Mouse (Mus musculus) hindbrain, embryonic 14.5 days (tissue): ENCODE results near the gene Cacna1a. TPM values are rescaled to one million over a fixed set of nuclear protein-coding genes. Genes with fewer than 3 reads are reported as not detected.

ENCODE experiments used
- ATAC-seq: fragments of 200-750 bp; cut with Nextera tagmentation; 2 replicates; pipeline ENCODE4 v1.8.0; 2017; ENCODE audit warnings: moderate number of reproducible peaks, mild to moderate bottlenecking, moderate TSS enrichment, moderate library complexity; ENCODE audit not compliant: low FRiP score
- DNase-seq: peaks from one replicate; pipeline ENCODE4 v3.0.0-alpha.2; 2015; ENCODE audit warnings: low spot score
- H3K27ac ChIP-seq: fragments of 300-500 bp; sonication (generic); 2 replicates; pipeline ENCODE4 v1.5.1; 2014; ENCODE audit warnings: mild to moderate bottlenecking, moderate library complexity
- H3K27me3 ChIP-seq: fragments of 300-500 bp; sonication (generic); 2 replicates; pipeline ENCODE4 v1.6.1; 2014; ENCODE audit warnings: mild to moderate bottlenecking, low read length, mixed read lengths; ENCODE audit not compliant: control insufficient read depth, insufficient read depth
- H3K36me3 ChIP-seq: fragments of 300-500 bp; sonication (generic); replicated peaks from 2 replicates; pipeline ENCODE4 v1.6.1; 2014; ENCODE audit not compliant: control insufficient read depth, insufficient read depth
- H3K4me1 ChIP-seq: fragments of 300-500 bp; sonication (generic); replicated peaks from 2 replicates; pipeline ENCODE4 v1.6.1; 2014; ENCODE audit warnings: antibody characterized with exemption, low read length, mixed read lengths; ENCODE audit not compliant: control insufficient read depth, insufficient read depth
- H3K4me2 ChIP-seq: fragments of 300-500 bp; sonication (generic); replicated peaks from 2 replicates; pipeline ENCODE4 v1.6.1; 2014; ENCODE audit warnings: mild to moderate bottlenecking, moderate library complexity
- H3K4me3 ChIP-seq: fragments of 300-500 bp; sonication (generic); replicated peaks from 2 replicates; pipeline ENCODE4 v1.5.1; 2014; ENCODE audit warnings: mild to moderate bottlenecking, low read length
- H3K9ac ChIP-seq: fragments of 300-500 bp; sonication (generic); 2 replicates; pipeline ENCODE4 v1.6.1; 2014
- H3K9me3 ChIP-seq: fragments of 300-500 bp; sonication (generic); 2 replicates; pipeline ENCODE4 v1.6.1; 2016; ENCODE audit warnings: low read length; ENCODE audit not compliant: control insufficient read depth
- WGBS: fragments of 180-500 bp; shearing (Covaris S2); extraction: QIAGEN DNeasy Blood & Tissue Kit; methylation state at CpG from one replicate; pipeline ENCODE4 v1.1.7; 2014; 5-methylcytosine and 5-hydroxymethylcytosine counted together
- polyA plus RNA-seq: library from polyadenylated mRNA; unstranded; fragments of >200 nt; fragmentation: Nextera tagmentation; extraction: Ambion mirVana; gene quantifications from 2 replicates; pipeline ENCODE4 v1.2.1, GENCODE M21; 2014

The Cacna1a gene
- polyA plus RNA-seq, 1 experiment from 2014 or later: 18.5 TPM

GRCm38 (mm10) chr8:84424426-84424825, 36.2 kb downstream of the Cacna1a start:
- DNase-seq (no peak), ATAC-seq (no peak)
- no peak overlapping the region for H3K4me2 ChIP-seq
- no peak overlapping the region for H3K9ac ChIP-seq
- no peaks in the 10 kb centered on the region for H3K9me3 ChIP-seq
- no peaks in the 10 kb centered on the region for H3K4me1 ChIP-seq
- 88% methylated on average over 3 of the region's 3 CpGs for WGBS
- no peak overlapping the region for H3K27ac ChIP-seq
- H3K27me3 ChIP-seq: no peaks in the 10 kb centered on the region
- H3K36me3 ChIP-seq: peaks cover 28% of the 10 kb centered on the region
- H3K4me3 ChIP-seq: no peak overlapping the region

- ATAC-seq: no peak
- 72% methylated on average over 7 of the region's 7 CpGs for WGBS
- Histone ChIP-seq H3K27ac (no peak overlapping the region), H3K9ac (no peak overlapping the region), H3K4me1 (no peaks in the 10 kb centered on the region), H3K36me3 (peaks cover 18% of the 10 kb centered on the region), H3K27me3 (no peaks in the 10 kb centered on the region), H3K4me2 (no peak overlapping the region), H3K9me3 (no peaks in the 10 kb centered on the region), H3K4me3 (no peak overlapping the region)
- DNase-seq: no peak
Measured at GRCm38 (mm10) chr8:84426087-84426486, 37.8 kb downstream of the Cacna1a start.

GRCm38 (mm10) chr8:84426582-84426981, 38.3 kb downstream of the Cacna1a start:
- 93% methylated on average over 8 of the region's 8 CpGs for WGBS
- Histone ChIP-seq H3K4me1 (no peaks in the 10 kb centered on the region), H3K36me3 (peaks cover 18% of the 10 kb centered on the region), H3K27me3 (no peaks in the 10 kb centered on the region), H3K9me3 (no peaks in the 10 kb centered on the region), H3K4me2 (no peak overlapping the region), H3K27ac (no peak overlapping the region), H3K4me3 (no peak overlapping the region), H3K9ac (no peak overlapping the region)
- ATAC-seq (no peak), DNase-seq (no peak)

- ATAC-seq: no peak
- no peak overlapping the region for H3K4me3 ChIP-seq
- 85% methylated on average over 5 of the region's 5 CpGs for WGBS
- H3K4me1 ChIP-seq: no peaks in the 10 kb centered on the region
- H3K4me2 ChIP-seq: no peak overlapping the region
- H3K27ac ChIP-seq: no peak overlapping the region
- H3K9me3 ChIP-seq: no peaks in the 10 kb centered on the region
- no peak overlapping the region for H3K9ac ChIP-seq
- H3K27me3 ChIP-seq: no peaks in the 10 kb centered on the region
- DNase-seq: no peak
- H3K36me3 ChIP-seq: peaks cover 18% of the 10 kb centered on the region
Measured at GRCm38 (mm10) chr8:84428034-84428433, 39.8 kb downstream of the Cacna1a start.

- ATAC-seq (no peak), DNase-seq (no peak)
- no peaks in the 10 kb centered on the region for H3K9me3 ChIP-seq
- no peak overlapping the region for H3K27ac ChIP-seq
- H3K9ac ChIP-seq: no peak overlapping the region
- 24% methylated on average over 4 of the region's 4 CpGs for WGBS
- no peaks in the 10 kb centered on the region for H3K4me1 ChIP-seq
- no peaks in the 10 kb centered on the region for H3K27me3 ChIP-seq
- H3K4me2 ChIP-seq: no peak overlapping the region
- H3K4me3 ChIP-seq: no peak overlapping the region
- H3K36me3 ChIP-seq: peaks cover 18% of the 10 kb centered on the region
Measured at GRCm38 (mm10) chr8:84429014-84429413, 40.8 kb downstream of the Cacna1a start.

- no peak for DNase-seq
Measured at GRCm38 (mm10) chr8:84429492-84429891, 41.3 kb downstream of the Cacna1a start.

GRCm38 (mm10) chr8:84435370-84435769, 47.1 kb downstream of the Cacna1a start:
- Histone ChIP-seq H3K27me3 (no peaks in the 10 kb centered on the region), H3K4me3 (no peak overlapping the region), H3K9me3 (no peaks in the 10 kb centered on the region), H3K27ac (no peak overlapping the region), H3K9ac (no peak overlapping the region), H3K36me3 (0 out of 2 replicates have a peak, but pooled peaks cover 4% of the 10 kb centered on the region), H3K4me1 (no peaks in the 10 kb centered on the region), H3K4me2 (no peak overlapping the region)
- 57% methylated on average over 10 of the region's 10 CpGs for WGBS
- DNase-seq (no peak), ATAC-seq (no peak)

More at GRCm38 (mm10) chr8:84429492-84429891, 41.3 kb downstream of the Cacna1a start:
- 38% methylated on average over 5 of the region's 5 CpGs for WGBS
- peaks cover 18% of the 10 kb centered on the region for H3K36me3 ChIP-seq
- no peaks in the 10 kb centered on the region for H3K27me3 ChIP-seq
- H3K4me1 ChIP-seq: no peaks in the 10 kb centered on the region
- no peak overlapping the region for H3K4me3 ChIP-seq
- H3K9me3 ChIP-seq: no peaks in the 10 kb centered on the region
- H3K9ac ChIP-seq: no peak overlapping the region
- H3K27ac ChIP-seq: no peak overlapping the region
- no peak overlapping the region for H3K4me2 ChIP-seq
- ATAC-seq: no peak

- Histone ChIP-seq H3K27me3 (no peaks in the 10 kb centered on the region), H3K27ac (no peak overlapping the region), H3K4me2 (no peak overlapping the region), H3K4me1 (peaks cover 10% of the 10 kb centered on the region; the same call in 1 of the 2 replicates), H3K9ac (no peak overlapping the region), H3K9me3 (no peaks in the 10 kb centered on the region), H3K4me3 (no peak overlapping the region), H3K36me3 (peaks cover 14% of the 10 kb centered on the region; the same call in 1 of the 2 replicates)
- ATAC-seq (no peak; the same call in 1 of the 2 replicates), DNase-seq (no peak)
- 93% methylated on average over 7 of the region's 7 CpGs for WGBS
Measured at GRCm38 (mm10) chr8:84439813-84440212, 51.6 kb downstream of the Cacna1a start.

- H3K9ac ChIP-seq: no peak overlapping the region
Measured at GRCm38 (mm10) chr8:84442043-84442442, 53.8 kb downstream of the Cacna1a start.

GRCm38 (mm10) chr8:84446571-84446991, 58.3 kb downstream of the Cacna1a start:
- H3K4me1 ChIP-seq: peaks cover 8% of the 10 kb centered on the region; the same call in 1 of the 2 replicates
- DNase-seq (no peak), ATAC-seq (no peak)
- H3K9ac ChIP-seq: no peak overlapping the region
- H3K9me3 ChIP-seq: no peaks in the 10 kb centered on the region
- H3K27ac ChIP-seq: no peak overlapping the region
- no peak overlapping the region for H3K4me3 ChIP-seq
- H3K27me3 ChIP-seq: no peaks in the 10 kb centered on the region
- H3K4me2 ChIP-seq: no peak overlapping the region
- H3K36me3 ChIP-seq: peaks cover 27% of the 10 kb centered on the region; the same call in 1 of the 2 replicates
- 89% methylated on average over 9 of the region's 9 CpGs for WGBS

More at GRCm38 (mm10) chr8:84442043-84442442, 53.8 kb downstream of the Cacna1a start:
- no peak for ATAC-seq
- Histone ChIP-seq H3K4me3 (no peak overlapping the region), H3K9me3 (no peaks in the 10 kb centered on the region), H3K4me1 (peaks cover 10% of the 10 kb centered on the region; the same call in 1 of the 2 replicates), H3K27ac (no peak overlapping the region), H3K27me3 (no peaks in the 10 kb centered on the region), H3K36me3 (peaks cover 20% of the 10 kb centered on the region; the same call in 1 of the 2 replicates), H3K4me2 (no peak overlapping the region)
- no peak for DNase-seq
- WGBS: 6% methylated on average over 1 of the region's 1 CpGs
